Mouse (Mus musculus) stomach, postnatal 0 days (tissue): ENCODE results near the gene Socs2. TPM values are rescaled to one million over a fixed set of nuclear protein-coding genes. Genes with fewer than 3 reads are reported as not detected.
"Not testable (repeated sequence)": the region's sequence is repeated elsewhere in the genome, so short reads cannot be mapped to it uniquely, and the experiment has no call there.

Experiments
- ATAC-seq: fragments of 200-750 bp; cut with Nextera tagmentation; 2 replicates; pipeline ENCODE4 v1.8.0; 2017; ENCODE audit not compliant: low FRiP score, low TSS enrichment
- DNase-seq: peaks from one replicate; pipeline ENCODE4 v3.0.0-alpha.2; 2016; ENCODE audit warnings: low spot score
- H3K27ac ChIP-seq: fragments of 300-500 bp; sonication (generic); replicated peaks from 2 replicates; pipeline ENCODE4 v1.5.1; 2014; ENCODE audit warnings: mild to moderate bottlenecking, control low read depth
- H3K27me3 ChIP-seq: fragments of 300-500 bp; sonication (generic); 2 replicates; pipeline ENCODE4 v1.6.1; 2014; ENCODE audit warnings: low read length; ENCODE audit not compliant: control insufficient read depth, insufficient read depth
- H3K36me3 ChIP-seq: fragments of 300-500 bp; sonication (generic); 2 replicates; pipeline ENCODE4 v1.6.1; 2014; ENCODE audit warnings: low read length, mixed read lengths; ENCODE audit not compliant: control insufficient read depth, insufficient read depth
- H3K4me1 ChIP-seq: fragments of 300-500 bp; sonication (generic); replicated peaks from 2 replicates; pipeline ENCODE4 v1.6.1; 2014; ENCODE audit warnings: antibody characterized with exemption; ENCODE audit not compliant: control insufficient read depth, insufficient read depth
- H3K4me2 ChIP-seq: fragments of 300-500 bp; sonication (generic); replicated peaks from 2 replicates; pipeline ENCODE4 v1.6.1; 2014; ENCODE audit warnings: low read depth, mild to moderate bottlenecking, control low read depth, moderate library complexity
- H3K4me3 ChIP-seq: fragments of 300-500 bp; sonication (generic); 2 replicates; pipeline ENCODE4 v1.5.1; 2014; ENCODE audit warnings: low read depth, low read length, control low read depth
- H3K9ac ChIP-seq: fragments of 300-500 bp; sonication (generic); 2 replicates; pipeline ENCODE4 v1.6.1; 2014; ENCODE audit warnings: mild to moderate bottlenecking, low read length, control low read depth, mixed read lengths
- H3K9me3 ChIP-seq: fragments of 300-500 bp; sonication (generic); 2 replicates; pipeline ENCODE4 v1.6.1; 2016; ENCODE audit warnings: low read length; ENCODE audit not compliant: control insufficient read depth
- CTCF ChIP-seq: IDR thresholded peaks from 2 replicates; pipeline ENCODE4 v1.5.1; 2016; ENCODE audit warnings: antibody characterized with exemption, low read depth, mild to moderate bottlenecking, moderate library complexity
- EP300 ChIP-seq: optimal IDR thresholded peaks from 2 replicates; pipeline ENCODE3; 2016; ENCODE audit warnings: antibody characterized with exemption
- WGBS: fragments of 180-500 bp; shearing (Covaris S2); extraction: QIAGEN DNeasy Blood & Tissue Kit; methylation state at CpG from one replicate; pipeline ENCODE4 v1.1.7; 2014; 5-methylcytosine and 5-hydroxymethylcytosine counted together
- polyA plus RNA-seq: library from polyadenylated mRNA; unstranded; fragments of >200 nt; fragmentation: Nextera tagmentation; extraction: Ambion mirVana; gene quantifications from 2 replicates; pipeline ENCODE4 v1.2.1, GENCODE M21; 2015

Gene Socs2
- polyA plus RNA-seq, 1 experiment from 2014 or later, result 92.3 TPM

DNA sequence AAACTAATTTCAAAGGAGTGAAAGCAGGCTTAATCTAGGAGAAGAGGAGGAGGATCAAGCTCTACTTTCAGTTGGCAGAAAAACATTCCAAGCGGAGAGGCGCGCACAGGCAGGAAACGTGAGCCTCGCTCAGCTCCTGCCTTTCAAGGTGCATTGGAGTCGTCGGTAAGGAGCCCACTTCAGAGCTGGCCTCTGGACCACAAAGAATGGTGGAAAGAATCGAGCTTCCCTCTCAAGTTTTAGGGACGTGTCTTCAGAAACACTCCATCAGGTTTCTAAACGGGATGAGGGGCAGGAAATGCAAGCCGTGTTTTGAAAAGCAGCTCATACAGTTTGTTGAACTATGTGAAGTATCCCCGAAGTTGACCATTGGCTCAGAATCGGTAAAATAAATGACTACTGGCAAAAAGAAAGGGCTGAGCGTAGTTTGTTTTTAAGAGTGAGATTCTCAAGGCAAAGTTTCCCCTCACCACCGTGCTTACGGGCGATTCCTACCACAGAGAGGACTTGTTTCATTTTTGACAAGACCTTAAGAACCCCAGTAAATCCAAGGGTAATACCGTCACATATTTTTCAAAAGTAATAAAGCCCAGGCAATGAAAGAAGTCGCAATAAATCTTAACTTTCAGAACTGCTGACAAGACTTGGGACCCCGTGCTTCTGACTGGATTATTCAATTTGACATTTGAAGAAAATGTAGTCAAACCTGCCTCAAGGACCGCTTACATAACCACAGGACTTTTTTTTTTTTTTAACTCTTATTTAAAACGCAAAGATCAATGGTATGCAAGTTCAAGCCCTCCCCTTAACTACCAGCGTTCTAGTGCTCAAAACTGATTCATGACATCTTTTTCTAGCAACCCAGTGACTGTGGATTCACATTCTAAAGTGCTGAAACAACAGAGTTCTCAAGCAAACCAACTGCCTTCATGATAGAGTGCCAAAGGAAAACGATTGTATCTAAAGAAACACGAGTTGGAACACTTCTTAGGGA is 21.9 kb downstream of the Socs2 start:
- peak overlapping the region; percentile 63 for H3K27ac ChIP-seq
- WGBS, result 15% methylated on average over 25 of the region's 25 CpGs
- no peaks in the 10 kb centered on the region for H3K36me3 ChIP-seq
- H3K27me3 ChIP-seq, result no peaks in the 10 kb centered on the region
- H3K4me1 ChIP-seq, result peaks cover 6% of the 10 kb centered on the region; the same call in 1 of the 2 replicates
- peak overlapping the region; percentile 47; the same call in 1 of the 2 replicates for H3K9ac ChIP-seq
- peak overlapping the region; percentile 36 for H3K4me2 ChIP-seq
- TF ChIP-seq CTCF (no peak), EP300 (no peak)
- ATAC-seq, result no peak
- no peaks in the 10 kb centered on the region for H3K9me3 ChIP-seq
- peak; percentile 27 for DNase-seq
- H3K4me3 ChIP-seq, result peak overlapping the region; percentile 31

DNA sequence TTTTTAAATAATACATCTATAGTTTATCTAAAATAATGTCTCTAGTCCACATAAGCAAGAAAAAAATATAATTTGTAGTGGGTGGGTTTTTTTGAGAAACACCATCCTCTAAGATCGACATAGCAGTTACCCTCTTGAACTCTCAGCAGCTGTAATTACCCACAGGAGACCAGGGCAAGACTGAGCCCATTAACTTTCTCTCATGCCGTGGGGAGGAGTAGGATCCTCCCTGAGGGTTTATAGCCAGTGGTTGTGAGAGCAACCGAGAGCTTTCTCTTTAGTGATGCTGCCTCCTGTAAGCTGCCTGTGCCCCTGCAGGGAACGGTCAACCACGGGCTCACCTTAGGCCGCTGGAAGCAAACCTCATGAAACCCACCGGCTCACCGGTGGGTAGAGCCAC is 24.9 kb downstream of the Socs2 start:
- H3K9ac ChIP-seq, result no peak overlapping the region
- H3K4me3 ChIP-seq, result no peak overlapping the region
- no peak for ATAC-seq
- H3K9me3 ChIP-seq, result no peaks in the 10 kb centered on the region
- TF ChIP-seq CTCF (no peak), EP300 (no peak)
- no peaks in the 10 kb centered on the region for H3K27me3 ChIP-seq
- H3K4me2 ChIP-seq, result no peak overlapping the region
- DNase-seq, result no peak
- WGBS, result 83% methylated on average over 8 of the region's 8 CpGs
- H3K36me3 ChIP-seq, result no peaks in the 10 kb centered on the region
- H3K27ac ChIP-seq, result no peak overlapping the region
- H3K4me1 ChIP-seq, result peaks cover 4% of the 10 kb centered on the region; the same call in 1 of the 2 replicates

DNA sequence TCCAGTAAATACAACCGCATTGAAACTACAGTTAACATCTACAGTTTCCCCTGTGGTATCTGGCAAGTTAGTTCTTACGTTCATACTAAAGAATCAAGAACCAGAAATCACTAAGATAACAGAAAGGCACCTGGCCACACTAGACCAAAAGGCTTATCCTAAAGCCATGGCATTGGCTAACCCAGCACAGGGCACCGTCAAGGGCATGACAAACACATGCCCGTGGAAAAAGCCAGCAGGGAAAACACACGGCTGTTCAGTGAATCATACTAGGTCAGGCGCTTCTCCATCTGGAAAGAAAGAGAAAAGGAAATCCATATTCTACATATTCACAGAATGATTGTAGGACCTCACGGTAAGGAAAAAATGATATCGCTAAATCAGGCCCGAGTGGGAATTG is 26.1 kb downstream of the Socs2 start:
- Histone ChIP-seq H3K4me1 (peaks cover 3% of the 10 kb centered on the region; the same call in 1 of the 2 replicates), H3K36me3 (no peaks in the 10 kb centered on the region), H3K9me3 (no peaks in the 10 kb centered on the region), H3K27me3 (no peaks in the 10 kb centered on the region), H3K9ac (no peak overlapping the region), H3K4me2 (no peak overlapping the region), H3K4me3 (no peak overlapping the region), H3K27ac (no peak overlapping the region)
- ATAC-seq, result no peak
- no peak for TF ChIP-seq CTCF
- no peak for TF ChIP-seq EP300
- DNase-seq, result no peak
- 86% methylated on average over 9 of the region's 9 CpGs for WGBS

- H3K4me1 ChIP-seq, H3K36me3 ChIP-seq, H3K4me3 ChIP-seq, H3K27ac ChIP-seq, H3K4me2 ChIP-seq, H3K9ac ChIP-seq, H3K27me3 ChIP-seq, DNase-seq, H3K9me3 ChIP-seq, ATAC-seq: not testable (repeated sequence)
- WGBS, result 92% methylated on average over 5 of the region's 5 CpGs
Measured at GRCm38 (mm10) chr10:95389805-95390204, 27.2 kb downstream of the Socs2 start.

DNA sequence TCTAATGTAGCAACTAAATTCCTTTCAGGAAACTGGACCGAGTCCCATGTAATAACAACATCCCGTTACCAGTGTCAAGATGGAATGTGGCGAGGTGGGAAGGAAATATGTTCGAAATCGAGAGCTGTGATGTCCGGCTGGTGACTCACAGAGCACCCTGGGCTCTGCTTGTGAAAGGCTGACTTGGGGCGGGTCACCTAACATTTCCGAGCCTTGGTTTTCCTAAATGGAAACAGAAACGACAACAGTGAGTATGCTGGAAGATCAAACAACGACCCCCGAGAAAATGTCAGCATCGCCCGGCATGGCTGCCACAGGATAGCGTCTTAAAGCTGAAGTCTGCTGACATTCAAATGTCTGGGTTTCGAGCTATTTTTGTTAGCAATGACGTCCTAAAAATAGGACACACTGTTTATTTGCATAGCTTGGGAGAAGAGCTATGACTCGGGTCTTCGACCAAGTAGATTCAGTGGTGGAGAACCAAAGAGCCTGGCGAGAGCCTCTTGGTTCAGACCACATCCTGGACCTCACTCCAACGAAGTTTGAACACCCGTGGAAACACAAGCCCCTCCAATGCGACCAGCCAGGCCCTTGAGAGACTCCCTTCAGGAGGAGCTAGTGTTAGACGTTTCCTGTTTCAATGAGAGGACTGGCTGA is 28.0 kb downstream of the Socs2 start:
- peak; percentile 24; the same call in 1 of the 2 replicates for ATAC-seq
- H3K4me2 ChIP-seq, result peak overlapping the region; percentile 9; the same call in 1 of the 2 replicates
- no peaks in the 10 kb centered on the region for H3K36me3 ChIP-seq
- TF ChIP-seq EP300 (peak; percentile 45), CTCF (no peak)
- no peak for DNase-seq
- 40% methylated on average over 23 of the region's 23 CpGs for WGBS
- no peaks in the 10 kb centered on the region for H3K27me3 ChIP-seq
- H3K4me1 ChIP-seq, result no peaks in the 10 kb centered on the region
- peak overlapping the region; percentile 20 for H3K27ac ChIP-seq
- H3K4me3 ChIP-seq, result 0 out of 2 replicates have a peak overlapping the region, but pooled peaks have one; percentile 12
- no peaks in the 10 kb centered on the region for H3K9me3 ChIP-seq
- no peak overlapping the region for H3K9ac ChIP-seq

DNA sequence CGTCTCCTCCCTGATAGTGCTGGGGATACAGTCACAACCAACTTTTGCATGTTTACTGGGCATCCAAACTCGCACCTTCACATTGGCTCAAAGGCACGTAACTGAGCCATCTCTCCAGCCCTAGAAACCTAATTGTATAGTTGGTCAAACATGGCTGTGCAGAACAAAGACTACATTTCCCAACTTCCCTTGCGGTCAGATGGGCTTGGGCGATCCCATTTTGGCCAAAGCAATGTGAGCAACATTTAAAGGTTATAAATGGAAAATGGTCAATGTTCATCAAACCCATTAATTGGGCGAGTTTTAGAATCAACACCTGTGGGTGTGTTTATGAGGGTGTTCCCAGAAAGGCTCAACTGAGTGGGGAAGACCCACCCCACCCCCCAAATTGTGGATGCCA is 30.5 kb downstream of the Socs2 start:
- Histone ChIP-seq H3K27me3 (no peaks in the 10 kb centered on the region), H3K27ac (peak overlapping the region; percentile 83), H3K4me1 (no peaks in the 10 kb centered on the region), H3K4me3 (no peak overlapping the region), H3K36me3 (no peaks in the 10 kb centered on the region), H3K4me2 (no peak overlapping the region), H3K9me3 (no peaks in the 10 kb centered on the region), H3K9ac (no peak overlapping the region)
- ATAC-seq (no peak), DNase-seq (no peak)
- 94% methylated on average over 6 of the region's 6 CpGs for WGBS
- TF ChIP-seq CTCF (no peak), EP300 (no peak)
